Mouse (Mus musculus): Measurements from ENCODE around the gene Arnt.

- no peak for TF ChIP-seq CTCF (IDR thresholded peaks at IDR 0.05; ENCODE audit: control insufficient read depth, insufficient read depth, low read length)
- no peak for TF ChIP-seq POLR2A (IDR thresholded peaks at IDR 0.05; ENCODE audit: borderline replicate concordance, control insufficient read depth, low read depth, low read length)
Observed at GRCm38 (mm10) chr3:95509348-95509747, 75.2 kb downstream of the Arnt start.

All from bone marrow, adult 2 months (tissue).